In genomic region chr1:36109987-36110386, GRCm38 (mm10) we compare ENCODE assay signal across 24 mouse cellular contexts. TPM values are rescaled to one million over a fixed set of nuclear protein-coding genes. Genes with fewer than 3 reads are reported as not detected.
A peak's percentile ranks its signal among the peaks of the same experiment; 100 is the strongest.
DNase-seq lines count a peak whose midpoint lies in the region; ATAC-seq lines count a peak whose summit lies in the region.
"Had no signal": no experiment of that assay in that cellular context is flagged by ENCODE, and none has a peak within 500 bp of the region (broad histone marks: within the 10 kb centered on the region; RNA-seq: fewer than 3 reads in every experiment).

No protein-coding gene starts in this region.

- H3K4me2 ChIP-seq in kidney, embryonic 15.5 days: no peak overlapping the region
- H3K4me2 ChIP-seq: embryonic facial prominence, embryonic 12.5 days; forebrain, embryonic 13.5 days; forebrain, embryonic 15.5 days had no signal

- no peaks in the 10 kb centered on the region for H3K27me3 ChIP-seq in kidney, embryonic 15.5 days
- H3K27me3 ChIP-seq: CH12.LX; embryonic facial prominence, embryonic 12.5 days; forebrain, embryonic 13.5 days; forebrain, embryonic 15.5 days; Patski had no signal

- ATAC-seq in kidney, embryonic 15.5 days (replicated peaks; ENCODE audit: low FRiP score): no peak
- ATAC-seq: activated CD4-positive, CD25-positive, alpha-beta regulatory T cell, adult 4 months; CD4-positive, CD25-positive, alpha-beta regulatory T cell, adult 4 months; forebrain, embryonic 13.5 days; forebrain, embryonic 15.5 days had no signal

- H3K4me3 ChIP-seq in kidney, embryonic 15.5 days (replicated peaks): no peak overlapping the region
- H3K4me3 ChIP-seq: embryonic facial prominence, embryonic 10.5 days; embryonic facial prominence, embryonic 12.5 days; forebrain, embryonic 13.5 days; forebrain, embryonic 15.5 days had no signal

- 0 out of 2 replicates have a peak, but pooled peaks cover 4% of the 10 kb centered on the region for H3K4me1 ChIP-seq in kidney, embryonic 15.5 days
- H3K4me1 ChIP-seq: embryonic facial prominence, embryonic 10.5 days; embryonic facial prominence, embryonic 12.5 days; forebrain, embryonic 13.5 days; forebrain, embryonic 15.5 days had no signal

- intact Hi-C loops in heart, postnatal 10 days (cut with DNase I): no loop called here

- H3K9me3 ChIP-seq in kidney, embryonic 15.5 days (replicated peaks): no peaks in the 10 kb centered on the region
- H3K9me3 ChIP-seq: embryonic facial prominence, embryonic 10.5 days; embryonic facial prominence, embryonic 12.5 days; forebrain, embryonic 13.5 days; forebrain, embryonic 15.5 days; G1E had no signal

- 86% methylated on average over 4 of the region's 4 CpGs for WGBS in kidney, embryonic 15.5 days

- no peak overlapping the region for H3K27ac ChIP-seq in kidney, embryonic 15.5 days
- H3K27ac ChIP-seq: embryonic facial prominence, embryonic 10.5 days; embryonic facial prominence, embryonic 12.5 days; forebrain, embryonic 13.5 days; forebrain, embryonic 15.5 days had no signal

- peaks cover 18% of the 10 kb centered on the region for H3K36me3 ChIP-seq in kidney, embryonic 15.5 days

- DNase-seq in heart, adult 11 months: peak; percentile 58
- DNase-seq in heart, postnatal 10 days: no peak
- peak; percentile 31 to 37 for DNase-seq in kidney, adult 8-10 months
- no peak for DNase-seq in kidney, postnatal 10 days
- peak; percentile 37 to 48 for DNase-seq in kidney, postnatal 36 days
- DNase-seq: adrenal gland, adult 8-10 months; adrenal gland, postnatal 14 days; adrenal gland, postnatal 36 days; B cell, adult 2 months; cerebellum, adult 11-12 months; cerebellum, adult 2 months; cerebellum, adult 9-10 months; cerebellum, postnatal 10 days; cerebellum, postnatal 25 days had no signal

- no peak overlapping the region for H3K9ac ChIP-seq in kidney, embryonic 15.5 days
- H3K9ac ChIP-seq: embryonic facial prominence, embryonic 12.5 days; forebrain, embryonic 13.5 days; forebrain, embryonic 15.5 days had no signal

RNA-seq across cellular contexts. Expression of gene Hs6st1, which starts 41.8 kb away (rescaled TPM):
- total RNA-seq in heart, postnatal 10 days (2021): 10 to 100 TPM; 26.4 to 35.1 TPM
- 7.2 and 7.5 TPM in 2 replicates for polyA plus RNA-seq in kidney, embryonic 15.5 days (2015; fragmentation: Nextera tagmentation; extraction: Ambion mirVana)

Comparison
In these comparisons a context has a peak if more than half of its experiments do, and no peak if none do; other contexts are left out.
1. DNase-seq: peak in heart, adult 11 months (single experiment), kidney, adult 8-10 months (2 of 2) and kidney, postnatal 36 days (2 of 2); none in heart, postnatal 10 days (0 of 2) and kidney, postnatal 10 days (single experiment).